Mouse (Mus musculus): ENCODE data around the gene Acsbg2.

DNA sequence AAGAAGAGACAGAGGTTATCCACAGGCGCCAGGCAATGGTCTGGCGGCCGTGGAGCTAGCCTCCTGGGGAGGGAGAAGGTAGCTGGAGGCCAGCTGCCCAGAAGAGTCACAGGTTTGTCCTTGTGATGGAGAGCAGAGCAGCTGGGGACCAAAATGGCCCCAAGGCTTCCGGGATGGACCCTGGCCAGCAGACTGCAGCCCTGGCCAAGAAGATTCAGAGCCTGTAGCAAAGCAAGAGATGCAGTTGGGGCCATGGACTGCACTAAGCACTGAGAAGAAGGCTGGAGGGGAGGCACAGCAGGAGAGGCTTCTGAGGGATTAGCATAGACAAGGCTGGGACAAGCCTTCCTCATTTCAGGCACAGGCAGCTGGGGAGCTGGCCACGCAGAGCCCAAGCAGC is 28.5 kb upstream of the Acsbg2 start:
- TF ChIP-seq CTCF (IDR thresholded peaks at IDR 0.05; ENCODE audit: borderline replicate concordance, control insufficient read depth, extremely low read depth, insufficient read depth, low read length, poor library complexity): no peak
- TF ChIP-seq POLR2A (IDR thresholded peaks at IDR 0.05; ENCODE audit: control insufficient read depth, extremely low read depth, insufficient read depth, low read length, poor library complexity): no peak
